Mouse (Mus musculus) ES-E14 (cell line): ENCODE measurements around the gene Macrod2. TPM values are rescaled to one million over a fixed set of nuclear protein-coding genes. Genes with fewer than 3 reads are reported as not detected.

Experiments used
- DNase-seq: peaks from one replicate; pipeline ENCODE4 v3.0.0-alpha.2; 2013; ENCODE audit warnings: low read depth, low spot score
- H3K27ac ChIP-seq: 2 replicates; pipeline ENCODE4 v1.5.1; 2012; ENCODE audit warnings: low read depth, mild to moderate bottlenecking, low read length, moderate library complexity, mixed read lengths; ENCODE audit not compliant: poor library complexity, insufficient read depth, severe bottlenecking
- H3K36me3 ChIP-seq: 2 replicates; pipeline ENCODE4 v1.6.1; 2012; ENCODE audit warnings: mild to moderate bottlenecking, low read length, moderate library complexity, mixed read lengths; ENCODE audit not compliant: control insufficient read depth, poor library complexity, insufficient read depth, severe bottlenecking
- H3K4me1 ChIP-seq, 2 experiments: fragments of 150-350 bp in 1 of 2; sonication (generic) in 1 of 2; 2 replicates each; pipeline ENCODE4 v1.6.1; 2012; ENCODE audit warnings: low read length in 2 of 2, mild to moderate bottlenecking in 1 of 2, mixed read lengths in 1 of 2; ENCODE audit not compliant: control insufficient read depth in 2 of 2, insufficient read depth in 2 of 2, poor library complexity in 1 of 2
- H3K4me3 ChIP-seq, 2 experiments: fragments of 150-350 bp in 1 of 2; sonication (generic) in 1 of 2; 2 replicates each; pipeline ENCODE4 v1.5.1; 2012; ENCODE audit warnings: low read length in 2 of 2, low read depth in 1 of 2, mild to moderate bottlenecking in 1 of 2, mixed read lengths in 1 of 2; ENCODE audit not compliant: insufficient read depth in 1 of 2, poor library complexity in 1 of 2, severe bottlenecking in 1 of 2
- H3K9ac ChIP-seq: 2 replicates; pipeline ENCODE4 v1.6.1; 2012; ENCODE audit warnings: low read depth, mild to moderate bottlenecking, low read length, mixed read lengths; ENCODE audit not compliant: poor library complexity, insufficient read depth, severe bottlenecking
- H3K9me3 ChIP-seq: fragments of 150-350 bp; sonication (generic); 2 replicates; pipeline ENCODE4 v1.6.1; 2012; ENCODE audit warnings: low read depth, mild to moderate bottlenecking, low read length; ENCODE audit not compliant: control insufficient read depth, insufficient read depth
- CHD2 ChIP-seq: IDR thresholded peaks from 2 replicates; pipeline ENCODE4 v1.6.1; 2014; ENCODE audit warnings: mild to moderate bottlenecking, low read depth, low read length, inconsistent platforms
- HCFC1 ChIP-seq: IDR thresholded peaks from 2 replicates; pipeline ENCODE4 v1.6.1; 2012; ENCODE audit warnings: low read length, inconsistent platforms, borderline replicate concordance; ENCODE audit not compliant: insufficient read depth
- MAFK ChIP-seq: IDR thresholded peaks from 2 replicates; pipeline ENCODE4 v1.6.1; 2014; ENCODE audit warnings: mild to moderate bottlenecking, low read depth, low read length, inconsistent platforms; ENCODE audit not compliant: insufficient read depth
- ZC3H11A ChIP-seq: IDR thresholded peaks from 2 replicates; pipeline ENCODE4 v1.6.1; 2012; ENCODE audit warnings: low read depth, mild to moderate bottlenecking, inconsistent platforms, low read length, borderline replicate concordance
- ZNF384 ChIP-seq: IDR thresholded peaks from 2 replicates; pipeline ENCODE4 v1.6.1; 2012; ENCODE audit warnings: low read depth, low read length, inconsistent platforms
- in situ Hi-C, 2 experiments: fragments of 600-800 bp; cut with MboI; formaldehyde crosslinking; loops; one replicate each; pipeline ENCODE4 v1.15.1; 2025; ENCODE audit warnings: low sequenced_read_pairs in 2 of 2, inconsistent platforms in 1 of 2; ENCODE audit not compliant: unreplicated experiment in 2 of 2
- total RNA-seq: library from RNA; depleted of rRNA; stranded (reverse); fragments of 300-350 nt; gene quantifications from 2 replicates; pipeline ENCODE4 v1.2.3, GENCODE M21; 2012

Gene Macrod2
- total RNA-seq, 1 experiment, result 12.7 TPM

GRCm38 (mm10) chr2:140592537-140593261, 197.6 kb downstream of the Macrod2 start:
- Histone ChIP-seq H3K36me3 (no peaks in the 10 kb centered on the region), H3K27ac (no peak overlapping the region)
- in situ Hi-C loops, result no loop called here

GRCm38 (mm10) chr2:140596906-140597305, 201.8 kb downstream of the Macrod2 start:
- no peaks in the 10 kb centered on the region for H3K4me1 ChIP-seq
- no peak overlapping the region for H3K4me3 ChIP-seq
- no peaks in the 10 kb centered on the region for H3K9me3 ChIP-seq
- H3K9ac ChIP-seq, result no peak overlapping the region
- TF ChIP-seq ZC3H11A (no peak), MAFK (no peak), CHD2 (no peak), HCFC1 (no peak), ZNF384 (no peak)
- in situ Hi-C loops, result no loop called here
- H3K27ac ChIP-seq, result no peak overlapping the region
- DNase-seq, result no peak
- no peaks in the 10 kb centered on the region for H3K36me3 ChIP-seq

More at GRCm38 (mm10) chr2:140592537-140593261, 197.6 kb downstream of the Macrod2 start:
- TF ChIP-seq HCFC1 (no peak), MAFK (no peak), ZNF384 (no peak), CHD2 (no peak), ZC3H11A (no peak)
- DNase-seq, result no peak
- no peaks in the 10 kb centered on the region for H3K9me3 ChIP-seq
- H3K4me1 ChIP-seq, result no peaks in the 10 kb centered on the region
- no peak overlapping the region for H3K4me3 ChIP-seq
- H3K9ac ChIP-seq, result no peak overlapping the region

- no peak overlapping the region for H3K9ac ChIP-seq
- H3K9me3 ChIP-seq, result no peaks in the 10 kb centered on the region
- no peak for DNase-seq
- in situ Hi-C loops, result no loop called here
- H3K27ac ChIP-seq, result no peak overlapping the region
- H3K36me3 ChIP-seq, result no peaks in the 10 kb centered on the region
- no peaks in the 10 kb centered on the region for H3K4me1 ChIP-seq
- H3K4me3 ChIP-seq, result no peak overlapping the region
- no peak for TF ChIP-seq CHD2
- TF ChIP-seq MAFK, result no peak
- no peak for TF ChIP-seq ZNF384
- TF ChIP-seq ZC3H11A, result no peak
- no peak for TF ChIP-seq HCFC1
Measured at GRCm38 (mm10) chr2:140615451-140615850, 220.3 kb downstream of the Macrod2 start.

GRCm38 (mm10) chr2:140621730-140622337, 226.7 kb downstream of the Macrod2 start:
- Histone ChIP-seq H3K27ac (no peak overlapping the region), H3K4me3 (no peak overlapping the region), H3K36me3 (no peaks in the 10 kb centered on the region), H3K4me1 (no peaks in the 10 kb centered on the region), H3K9ac (no peak overlapping the region), H3K9me3 (no peaks in the 10 kb centered on the region)
- no peak for TF ChIP-seq MAFK
- no peak for TF ChIP-seq ZC3H11A
- TF ChIP-seq CHD2, result no peak
- TF ChIP-seq ZNF384, result no peak
- TF ChIP-seq HCFC1, result no peak
- no peak for DNase-seq
- in situ Hi-C loops, result no loop called here

- in situ Hi-C loops, result no loop called here
- no peaks in the 10 kb centered on the region for H3K4me1 ChIP-seq
- H3K36me3 ChIP-seq, result no peaks in the 10 kb centered on the region
- H3K9me3 ChIP-seq, result no peaks in the 10 kb centered on the region
- no peak overlapping the region for H3K4me3 ChIP-seq
- no peak for DNase-seq
- no peak overlapping the region for H3K9ac ChIP-seq
- H3K27ac ChIP-seq, result no peak overlapping the region
- TF ChIP-seq CHD2 (no peak), MAFK (no peak), HCFC1 (no peak), ZC3H11A (no peak), ZNF384 (no peak)
Measured at GRCm38 (mm10) chr2:140653481-140653880, 258.4 kb downstream of the Macrod2 start.
